Mouse (Mus musculus) MEL (cell line): ENCODE results near the gene Kansl3. TPM values are rescaled to one million over a fixed set of nuclear protein-coding genes. Genes with fewer than 3 reads are reported as not detected.

Experiments
- DNase-seq: peaks from one replicate; pipeline ENCODE4 v3.0.0; 2011; ENCODE audit warnings: low read depth, low spot score
- H3K27ac ChIP-seq: 2 replicates; pipeline ENCODE4 v1.5.1; 2012; ENCODE audit warnings: low read depth, mild to moderate bottlenecking, control low read depth, low read length, moderate library complexity; ENCODE audit not compliant: control insufficient read depth
- H3K27me3 ChIP-seq, 2 experiments: fragments of 150-350 bp in 1 of 2; sonication (generic) in 1 of 2; 2 replicates each; pipeline ENCODE4 v1.6.1; 2012; ENCODE audit warnings: low read length in 2 of 2, mild to moderate bottlenecking in 2 of 2, improper control_type of control experiment in 1 of 2, moderate library complexity in 1 of 2; ENCODE audit not compliant: insufficient read depth in 2 of 2, control insufficient read depth in 1 of 2
- H3K36me3 ChIP-seq, 2 experiments: 2 replicates each; pipeline ENCODE4 v1.6.1; 2012 to 2014; ENCODE audit warnings: low read length in 2 of 2, improper control_type of control experiment in 1 of 2, inconsistent platforms in 1 of 2, mild to moderate bottlenecking in 1 of 2; ENCODE audit not compliant: insufficient read depth in 2 of 2, control insufficient read depth in 1 of 2
- H3K4me1 ChIP-seq, 2 experiments: fragments of 150-350 bp in 1 of 2; sonication (generic) in 1 of 2; 2 replicates each; pipeline ENCODE4 v1.6.1; 2012; ENCODE audit warnings: low read length in 2 of 2, improper control_type of control experiment in 1 of 2, mild to moderate bottlenecking in 1 of 2; ENCODE audit not compliant: insufficient read depth in 2 of 2, control insufficient read depth in 1 of 2
- H3K4me3 ChIP-seq, 2 experiments: fragments of 150-350 bp in 1 of 2; sonication (generic) in 1 of 2; 2 replicates each; pipeline ENCODE4 v1.5.1; 2012; ENCODE audit warnings: low read depth in 2 of 2, low read length in 2 of 2, mild to moderate bottlenecking in 2 of 2, moderate library complexity in 2 of 2, control low read depth in 1 of 2, improper control_type of control experiment in 1 of 2; ENCODE audit not compliant: control insufficient read depth in 1 of 2, insufficient read depth in 1 of 2
- H3K79me2 ChIP-seq: 2 replicates; pipeline ENCODE4 v1.6.1; 2012; ENCODE audit warnings: mild to moderate bottlenecking, low read length, moderate library complexity; ENCODE audit not compliant: control insufficient read depth, poor library complexity, insufficient read depth
- H3K9ac ChIP-seq: 2 replicates; pipeline ENCODE4 v1.6.1; 2012; ENCODE audit warnings: low read depth, mild to moderate bottlenecking, control low read depth, low read length, moderate library complexity; ENCODE audit not compliant: control insufficient read depth, poor library complexity, severe bottlenecking
- H3K9me3 ChIP-seq: fragments of 150-350 bp; sonication (generic); replicated peaks from 2 replicates; pipeline ENCODE4 v1.6.1; 2012; ENCODE audit warnings: mild to moderate bottlenecking, low read length, improper control_type of control experiment, moderate library complexity; ENCODE audit not compliant: insufficient read depth
- BHLHE40 ChIP-seq: IDR thresholded peaks from 2 replicates; pipeline ENCODE4 v1.6.1; 2012; ENCODE audit warnings: low read depth, mild to moderate bottlenecking, inconsistent platforms, low read length, improper control_type of control experiment, borderline replicate concordance
- CHD2 ChIP-seq: IDR thresholded peaks from 2 replicates; pipeline ENCODE4 v1.6.1; 2011; ENCODE audit warnings: low read length, improper control_type of control experiment
- E2F4 ChIP-seq: IDR thresholded peaks from 2 replicates; pipeline ENCODE4 v1.6.1; 2011; ENCODE audit warnings: low read depth, low read length, improper control_type of control experiment, borderline replicate concordance
- KAT2A ChIP-seq: conservative IDR thresholded peaks from 2 replicates; pipeline ENCODE4 v1.6.1; 2012; ENCODE audit warnings: low read depth, low read length, improper control_type of control experiment, inconsistent platforms
- MAFK ChIP-seq: IDR thresholded peaks from 2 replicates; pipeline ENCODE4 v1.6.1; 2011; ENCODE audit warnings: low read depth, mild to moderate bottlenecking, low read length, improper control_type of control experiment, borderline replicate concordance
- MAX ChIP-seq: IDR thresholded peaks from 2 replicates; pipeline ENCODE4 v1.6.1; 2011; ENCODE audit warnings: low read length, improper control_type of control experiment
- MAZ ChIP-seq: IDR thresholded peaks from 2 replicates; pipeline ENCODE4 v1.6.1; 2012; ENCODE audit warnings: low read depth, mild to moderate bottlenecking, inconsistent platforms, low read length, improper control_type of control experiment
- POLR2A ChIP-seq, 2 experiments: IDR thresholded peaks; 2 replicates each; pipeline ENCODE4 v1.6.1; 2011 to 2012; ENCODE audit warnings: low read length in 2 of 2, mild to moderate bottlenecking in 2 of 2, control low read depth in 1 of 2, improper control_type of control experiment in 1 of 2, low read depth in 1 of 2, moderate library complexity in 1 of 2; ENCODE audit not compliant: control insufficient read depth in 1 of 2, insufficient read depth in 1 of 2, poor library complexity in 1 of 2
- RAD21 ChIP-seq: IDR thresholded peaks from 2 replicates; pipeline ENCODE4 v1.6.1; 2011; ENCODE audit warnings: mild to moderate bottlenecking, low read depth, low read length, improper control_type of control experiment
- SIN3A ChIP-seq: IDR thresholded peaks from 2 replicates; pipeline ENCODE4 v1.6.1; 2012; ENCODE audit warnings: low read length, improper control_type of control experiment, inconsistent platforms
- TBP ChIP-seq: IDR thresholded peaks from 2 replicates; pipeline ENCODE4 v1.8.0; 2011; ENCODE audit warnings: low read depth, low read length, improper control_type of control experiment
- TCF12 ChIP-seq: IDR thresholded peaks from 2 replicates; pipeline ENCODE4 v1.6.1; 2014; ENCODE audit warnings: low read depth, mild to moderate bottlenecking, inconsistent platforms, low read length, improper control_type of control experiment, moderate library complexity
- UBTF ChIP-seq: IDR thresholded peaks from 2 replicates; pipeline ENCODE4 v1.6.1; 2012; ENCODE audit warnings: low read depth, mild to moderate bottlenecking, inconsistent platforms, low read length, improper control_type of control experiment, moderate library complexity, borderline replicate concordance; ENCODE audit not compliant: insufficient read depth
- USF2 ChIP-seq, 2 experiments: IDR thresholded peaks; 2 replicates each; pipeline ENCODE4 v1.6.1; 2011 to 2012; ENCODE audit warnings: improper control_type of control experiment in 2 of 2, low read length in 2 of 2, borderline replicate concordance in 1 of 2, inconsistent platforms in 1 of 2, low read depth in 1 of 2, mild to moderate bottlenecking in 1 of 2; ENCODE audit not compliant: insufficient read depth in 1 of 2
- ZC3H11A ChIP-seq: IDR thresholded peaks from 2 replicates; pipeline ENCODE4 v1.6.1; 2012; ENCODE audit warnings: low read depth, mild to moderate bottlenecking, inconsistent platforms, low read length, improper control_type of control experiment
- ZMIZ1 ChIP-seq: IDR thresholded peaks from 2 replicates; pipeline ENCODE4 v1.6.1; 2012; ENCODE audit warnings: low read depth, mild to moderate bottlenecking, inconsistent platforms, low read length, improper control_type of control experiment, moderate library complexity
- ZNF384 ChIP-seq: IDR thresholded peaks from 2 replicates; pipeline ENCODE4 v1.6.1; 2012; ENCODE audit warnings: low read depth, mild to moderate bottlenecking, inconsistent platforms, low read length, improper control_type of control experiment
- polyA plus RNA-seq, 2 experiments: library from polyadenylated mRNA; stranded (reverse) in 1 of 2; unstranded in 1 of 2; fragments of >175 nt in 1 of 2; fragments of >200 nt in 1 of 2; gene quantifications; 2 replicates each; pipeline versions ENCODE4 v1.2.1 to v1.2.4; 2012; ENCODE audit warnings: low replicate concordance in 2 of 2, low read depth in 1 of 2; ENCODE audit not compliant: insufficient read length in 2 of 2, insufficient read depth in 1 of 2, missing spikeins in 1 of 2
- total RNA-seq: library from RNA; depleted of rRNA; stranded (reverse); fragments of 300-350 nt; gene quantifications from 2 replicates; pipeline ENCODE4 v1.2.3, GENCODE M21; 2012

Kansl3 gene
- total and polyA plus RNA-seq, 3 experiments: 29.0 to 55.4 (median 45.6) TPM

GRCm38 (mm10) chr1:36356955-36357695 lies 11.9 kb downstream of the Kansl3 start:
- Histone ChIP-seq H3K27ac (no peak overlapping the region), H3K79me2 (peaks cover 3% of the 10 kb centered on the region; the same call in 1 of the 2 replicates), H3K4me3 (no peak overlapping the region), H3K9me3 (no peaks in the 10 kb centered on the region), H3K36me3 (peaks cover 0 to 40% of the 10 kb centered on the region in 2 experiments; a peak in 2 of 4 replicates), H3K9ac (no peak overlapping the region), H3K27me3 (no peaks in the 10 kb centered on the region), H3K4me1 (no peaks in the 10 kb centered on the region)
- DNase-seq: no peak
- TF ChIP-seq E2F4: no peak
- TF ChIP-seq CHD2: no peak
- no peak for TF ChIP-seq MAZ
- TF ChIP-seq SIN3A: no peak
- no peak for TF ChIP-seq RAD21
- TF ChIP-seq KAT2A: no peak
- no peak for TF ChIP-seq ZNF384
- no peak for TF ChIP-seq USF2 (IDR thresholded peaks at IDR 0.05; ENCODE audit: borderline replicate concordance in 1 of 2, insufficient read depth in 1 of 2, low read depth in 1 of 2, low read length in 2 of 2)
- TF ChIP-seq MAX: no peak

- H3K36me3 ChIP-seq: peaks cover 0 to 34% of the 10 kb centered on the region in 2 experiments; a peak in 2 of 4 replicates
- H3K27ac ChIP-seq: no peak overlapping the region
- no peaks in the 10 kb centered on the region for H3K27me3 ChIP-seq
- DNase-seq: no peak
- no peaks in the 10 kb centered on the region for H3K4me1 ChIP-seq
- no peaks in the 10 kb centered on the region for H3K79me2 ChIP-seq
- no peak overlapping the region for H3K4me3 ChIP-seq
- no peak for TF ChIP-seq TBP
- TF ChIP-seq ZMIZ1: no peak
- TF ChIP-seq BHLHE40: no peak
- TF ChIP-seq RAD21: no peak
- TF ChIP-seq CHD2: no peak
- no peak for TF ChIP-seq TCF12
- TF ChIP-seq MAFK: no peak
- no peak for TF ChIP-seq E2F4
- TF ChIP-seq UBTF: no peak
- no peak for TF ChIP-seq ZC3H11A
- no peak for TF ChIP-seq POLR2A (IDR thresholded peaks at IDR 0.05; ENCODE audit: control insufficient read depth in 1 of 2, insufficient read depth in 1 of 2, low read depth in 1 of 2, low read length in 2 of 2, poor library complexity in 1 of 2)
- TF ChIP-seq SIN3A: no peak
- TF ChIP-seq ZNF384: no peak
- TF ChIP-seq, all 39 proteins: peak for 0
- no peak overlapping the region for H3K9ac ChIP-seq
- H3K9me3 ChIP-seq: no peaks in the 10 kb centered on the region
Measured at GRCm38 (mm10) chr1:36352351-36352750, 16.6 kb downstream of the Kansl3 start.
